Mouse (Mus musculus): ENCODE measurements around the gene Klrb1f.
"Not testable (repeated sequence)": the region's sequence is repeated elsewhere in the genome, so short reads cannot be mapped to it uniquely, and the experiment has no call there.

DNA sequence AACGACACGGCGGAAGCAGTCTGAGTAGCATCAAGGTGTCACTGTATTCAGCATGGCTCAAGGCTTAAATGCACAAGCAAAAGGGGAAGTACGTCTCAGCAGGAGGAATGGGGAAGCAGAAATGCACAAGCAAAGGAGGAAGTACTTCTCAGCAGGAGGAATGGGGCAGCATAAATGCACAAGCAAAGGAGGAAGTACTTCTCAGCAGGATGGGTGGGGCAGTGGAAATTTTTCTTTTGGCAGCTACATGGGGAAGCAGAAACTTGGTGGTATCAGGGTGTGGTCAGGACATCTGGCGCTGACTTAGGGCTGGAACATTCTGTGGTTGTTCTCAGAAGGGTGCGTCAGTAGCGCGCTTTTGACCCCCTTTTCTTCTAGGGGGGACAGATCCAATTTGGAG lies 42.9 kb downstream of the Klrb1f start:
- TF ChIP-seq POLR2A (IDR thresholded peaks at IDR 0.05; ENCODE audit: borderline replicate concordance, extremely low read depth, low read depth, low read length); CTCF (IDR thresholded peaks at IDR 0.05; ENCODE audit: insufficient read depth, low read length): not testable (repeated sequence)

Measured in lung, adult 2 months (tissue).